Mouse (Mus musculus): ENCODE measurements at regions not wholly inside any gene's neighbourhood (a gene's known extent, or its start where the extent isn't known, plus 50 kb on each side); places are given as distances from the start of the nearest gene placed in this dataset. TPM values are rescaled to one million over a fixed set of nuclear protein-coding genes. Genes with fewer than 3 reads are reported as not detected.

GRCm38 (mm10) chr6:94760629-94761111 lies 60.7 kb upstream of the Lrig1 start:
- Histone ChIP-seq H3K4me2 (ENCODE audit: low read length) (no peak overlapping the region), H3K4me3 (replicated peaks; ENCODE audit: low read length) (no peak overlapping the region), H3K9ac (replicated peaks; ENCODE audit: low read depth, low read length) (no peak overlapping the region), H3K27me3 (replicated peaks; ENCODE audit: control insufficient read depth, insufficient read depth, low read length) (no peaks in the 10 kb centered on the region), H3K9me3 (ENCODE audit: control insufficient read depth, low read length) (no peaks in the 10 kb centered on the region), H3K27ac (ENCODE audit: low read length) (no peak overlapping the region), H3K36me3 (ENCODE audit: control insufficient read depth, insufficient read depth) (no peaks in the 10 kb centered on the region), H3K4me1 (replicated peaks; ENCODE audit: control insufficient read depth, insufficient read depth, low read length) (peaks cover 4% of the 10 kb centered on the region)
- 0 out of 2 replicates have a peak, but pooled peaks have one; percentile 28 for ATAC-seq
- WGBS = 49% methylated on average over 17 of the region's 17 CpGs

- Histone ChIP-seq H3K27me3 (replicated peaks; ENCODE audit: control insufficient read depth, insufficient read depth, low read length) (no peaks in the 10 kb centered on the region), H3K9ac (replicated peaks; ENCODE audit: low read depth, low read length) (no peak overlapping the region), H3K36me3 (ENCODE audit: control insufficient read depth, insufficient read depth) (no peaks in the 10 kb centered on the region), H3K4me1 (replicated peaks; ENCODE audit: control insufficient read depth, insufficient read depth, low read length) (peaks cover 6% of the 10 kb centered on the region), H3K4me2 (ENCODE audit: low read length) (no peak overlapping the region), H3K27ac (ENCODE audit: low read length) (no peak overlapping the region), H3K4me3 (replicated peaks; ENCODE audit: low read length) (no peak overlapping the region), H3K9me3 (ENCODE audit: control insufficient read depth, low read length) (no peaks in the 10 kb centered on the region)
- ATAC-seq = no peak
- 82% methylated on average over 1 of the region's 1 CpGs for WGBS
Measured at GRCm38 (mm10) chr6:94759649-94760048, 59.7 kb upstream of the Lrig1 start.

GRCm38 (mm10) chr6:94756006-94756405 lies 56.0 kb upstream of the Lrig1 start:
- H3K27ac ChIP-seq (ENCODE audit: low read length) = no peak overlapping the region
- H3K4me3 ChIP-seq (replicated peaks; ENCODE audit: low read length) = no peak overlapping the region
- ATAC-seq = peak; percentile 74
- H3K4me2 ChIP-seq (ENCODE audit: low read length) = no peak overlapping the region
- no peak overlapping the region for H3K9ac ChIP-seq (replicated peaks; ENCODE audit: low read depth, low read length)
- 8% methylated on average over 4 of the region's 4 CpGs for WGBS
- no peaks in the 10 kb centered on the region for H3K9me3 ChIP-seq (ENCODE audit: control insufficient read depth, low read length)
- no peaks in the 10 kb centered on the region for H3K27me3 ChIP-seq (replicated peaks; ENCODE audit: control insufficient read depth, insufficient read depth, low read length)
- peaks cover 6% of the 10 kb centered on the region for H3K4me1 ChIP-seq (replicated peaks; ENCODE audit: control insufficient read depth, insufficient read depth, low read length)
- H3K36me3 ChIP-seq (ENCODE audit: control insufficient read depth, insufficient read depth) = no peaks in the 10 kb centered on the region

DNA sequence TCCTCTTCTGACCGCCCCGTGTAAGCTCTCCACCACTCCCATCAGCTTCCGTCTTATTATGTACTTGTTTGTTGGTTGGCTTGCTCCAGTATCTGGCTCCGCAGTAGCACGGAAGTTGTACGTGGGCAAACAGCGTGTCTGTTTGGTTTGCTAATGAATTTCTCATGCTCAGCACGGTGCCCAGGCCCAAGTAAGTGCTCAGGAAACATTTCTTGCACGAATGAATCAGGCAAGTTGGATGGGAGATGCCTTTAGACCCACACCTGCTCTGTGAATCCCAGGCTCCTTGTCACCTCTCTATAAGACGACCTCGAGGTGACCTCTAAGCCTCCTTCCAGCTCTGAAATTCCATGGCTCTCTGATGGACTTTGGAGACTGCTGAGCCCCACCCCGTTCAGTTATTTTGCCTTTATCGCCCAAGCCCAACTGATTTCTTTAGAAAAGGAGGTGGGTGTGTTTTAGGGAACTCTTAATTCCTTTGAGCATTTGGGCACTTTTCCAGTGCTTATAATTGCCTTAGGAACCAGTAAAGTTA lies 55.4 kb upstream of the Lrig1 start:
- H3K27ac ChIP-seq (ENCODE audit: low read length) = no peak overlapping the region
- H3K4me2 ChIP-seq (ENCODE audit: low read length) = no peak overlapping the region
- no peak overlapping the region for H3K4me3 ChIP-seq (replicated peaks; ENCODE audit: low read length)
- peaks cover 10% of the 10 kb centered on the region for H3K4me1 ChIP-seq (replicated peaks; ENCODE audit: control insufficient read depth, insufficient read depth, low read length)
- H3K9ac ChIP-seq (replicated peaks; ENCODE audit: low read depth, low read length) = no peak overlapping the region
- H3K27me3 ChIP-seq (replicated peaks; ENCODE audit: control insufficient read depth, insufficient read depth, low read length) = no peaks in the 10 kb centered on the region
- 0 out of 2 replicates have a peak, but pooled peaks have one; percentile 11 for ATAC-seq
- WGBS = 9% methylated on average over 13 of the region's 13 CpGs
- no peaks in the 10 kb centered on the region for H3K36me3 ChIP-seq (ENCODE audit: control insufficient read depth, insufficient read depth)
- H3K9me3 ChIP-seq (ENCODE audit: control insufficient read depth, low read length) = no peaks in the 10 kb centered on the region

GRCm38 (mm10) chr6:94754522-94754921 lies 54.6 kb upstream of the Lrig1 start:
- Histone ChIP-seq H3K9me3 (ENCODE audit: control insufficient read depth, low read length) (no peaks in the 10 kb centered on the region), H3K27ac (ENCODE audit: low read length) (no peak overlapping the region), H3K36me3 (ENCODE audit: control insufficient read depth, insufficient read depth) (no peaks in the 10 kb centered on the region), H3K4me1 (replicated peaks; ENCODE audit: control insufficient read depth, insufficient read depth, low read length) (peaks cover 10% of the 10 kb centered on the region), H3K9ac (replicated peaks; ENCODE audit: low read depth, low read length) (no peak overlapping the region), H3K27me3 (replicated peaks; ENCODE audit: control insufficient read depth, insufficient read depth, low read length) (no peaks in the 10 kb centered on the region), H3K4me2 (ENCODE audit: low read length) (no peak overlapping the region), H3K4me3 (replicated peaks; ENCODE audit: low read length) (no peak overlapping the region)
- ATAC-seq = no peak
- 88% methylated on average over 3 of the region's 3 CpGs for whole genome bisulfite sequencing

DNA sequence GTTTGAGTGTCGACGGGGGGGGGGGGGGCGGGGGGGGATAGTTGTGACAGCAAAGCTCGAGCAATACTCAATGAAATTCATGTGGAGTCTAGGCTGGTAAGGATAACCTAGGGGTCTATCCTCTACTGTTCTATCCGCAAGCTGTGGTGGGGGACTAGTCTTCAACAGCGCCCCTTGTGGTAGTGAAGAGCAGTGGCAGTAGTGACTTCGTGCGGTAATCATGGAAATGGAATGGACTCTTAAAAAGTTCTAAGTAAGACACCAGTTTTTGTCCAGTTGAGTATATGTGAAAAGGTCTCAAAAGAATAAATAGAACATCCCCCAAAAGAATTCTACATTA lies 51.1 kb upstream of the Lrig1 start:
- H3K36me3 ChIP-seq (ENCODE audit: control insufficient read depth, insufficient read depth) = no peaks in the 10 kb centered on the region
- H3K27ac ChIP-seq (ENCODE audit: low read length) = no peak overlapping the region
- H3K4me3 ChIP-seq (replicated peaks; ENCODE audit: low read length) = no peak overlapping the region
- 22% methylated on average over 8 of the region's 8 CpGs for WGBS
- no peaks in the 10 kb centered on the region for H3K9me3 ChIP-seq (ENCODE audit: control insufficient read depth, low read length)
- no peak for ATAC-seq
- no peak overlapping the region for H3K9ac ChIP-seq (replicated peaks; ENCODE audit: low read depth, low read length)
- peaks cover 9% of the 10 kb centered on the region for H3K4me1 ChIP-seq (replicated peaks; ENCODE audit: control insufficient read depth, insufficient read depth, low read length)
- no peaks in the 10 kb centered on the region for H3K27me3 ChIP-seq (replicated peaks; ENCODE audit: control insufficient read depth, insufficient read depth, low read length)
- H3K4me2 ChIP-seq (ENCODE audit: low read length) = peak overlapping the region; percentile 20

DNA sequence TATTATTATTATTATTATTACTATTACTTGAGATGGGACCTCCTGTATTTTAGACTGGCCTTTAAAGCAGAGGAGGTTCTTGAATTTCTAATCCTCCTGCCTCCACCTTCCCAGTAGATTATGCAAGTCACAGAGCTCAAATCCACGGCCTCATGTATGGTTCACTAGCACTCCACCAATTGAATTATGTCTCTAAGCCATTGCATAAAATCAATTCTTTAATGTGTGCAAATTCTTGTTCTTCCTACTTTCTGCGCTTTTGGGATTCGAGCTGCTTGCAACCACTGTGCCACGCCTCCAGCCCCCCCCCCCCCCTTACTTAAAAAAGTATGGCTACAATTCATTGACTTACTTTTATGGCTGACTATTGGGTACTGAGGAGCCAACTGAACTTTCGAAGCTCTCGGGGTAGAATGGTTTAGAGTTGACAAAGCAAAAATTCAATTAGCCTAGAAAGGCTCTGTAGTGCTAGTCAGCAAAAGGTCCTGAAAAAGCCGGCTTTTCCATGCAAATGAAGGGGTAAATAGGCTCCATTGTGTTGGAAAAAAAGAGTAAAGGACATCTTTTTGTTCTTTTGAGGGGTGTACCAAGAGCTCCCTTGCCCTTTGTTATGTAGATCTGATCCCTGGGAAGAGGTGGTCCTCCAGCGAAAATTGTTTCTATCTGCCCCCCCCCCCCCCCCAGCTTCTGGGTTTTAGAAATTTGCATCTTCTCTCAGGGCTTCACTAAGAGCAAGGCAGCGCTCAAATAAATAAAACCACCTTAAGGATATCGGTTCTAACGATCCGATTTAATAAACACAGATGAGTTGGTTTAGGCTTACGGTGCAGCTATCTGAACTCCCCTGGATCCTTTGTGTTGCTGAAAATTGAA lies 50.5 kb upstream of the Lrig1 start:
- H3K4me3 ChIP-seq (replicated peaks; ENCODE audit: low read length) = no peak overlapping the region
- H3K4me1 ChIP-seq (replicated peaks; ENCODE audit: control insufficient read depth, insufficient read depth, low read length) = peaks cover 5% of the 10 kb centered on the region; the same call in 1 of the 2 replicates
- H3K36me3 ChIP-seq (ENCODE audit: control insufficient read depth, insufficient read depth) = no peaks in the 10 kb centered on the region
- 4% methylated on average over 13 of the region's 13 CpGs for WGBS
- no peak overlapping the region for H3K27ac ChIP-seq (ENCODE audit: low read length)
- no peak overlapping the region for H3K9ac ChIP-seq (replicated peaks; ENCODE audit: low read depth, low read length)
- peak; percentile 63; the same call in 1 of the 2 replicates for ATAC-seq
- no peaks in the 10 kb centered on the region for H3K27me3 ChIP-seq (replicated peaks; ENCODE audit: control insufficient read depth, insufficient read depth, low read length)
- H3K4me2 ChIP-seq (ENCODE audit: low read length) = peak overlapping the region; percentile 20
- H3K9me3 ChIP-seq (ENCODE audit: control insufficient read depth, low read length) = no peaks in the 10 kb centered on the region

Small RNA genes lying in the stretch of these regions (microRNA-seq; reads per million reads assigned to microRNA genes)
- not detected for gene Gm23364

Data from forebrain, embryonic 16.5 days (tissue).